Mouse (Mus musculus): ENCODE measurements around the gene Proser3. TPM values are rescaled to one million over a fixed set of nuclear protein-coding genes. Genes with fewer than 3 reads are reported as not detected.

Proser3 gene
- polyA plus RNA-seq, 2 experiments, result 9.4 to 31.8 TPM

DNA sequence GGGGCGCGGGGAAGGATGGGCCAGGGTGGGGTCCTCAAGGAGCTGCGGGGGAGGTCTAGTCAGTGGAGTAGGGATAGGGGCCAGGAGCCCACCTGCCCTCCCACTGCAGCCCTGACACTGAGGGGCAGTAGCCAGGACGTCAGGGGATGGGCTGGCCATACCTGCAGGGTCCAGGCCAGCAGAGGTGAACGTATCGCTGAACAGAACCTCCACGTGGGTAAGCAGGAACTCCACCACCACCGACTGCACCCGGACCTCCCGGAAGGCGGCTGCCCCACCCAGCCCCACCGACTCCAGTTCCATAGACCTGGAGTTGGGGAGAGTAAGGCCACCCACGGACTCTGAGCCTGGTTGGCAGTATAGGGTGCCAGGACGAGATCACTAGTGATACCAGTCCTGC, 25.1 kb downstream of the Proser3 start:
- no peak for ATAC-seq (ENCODE audit: low FRiP score, low read depth)

DNA sequence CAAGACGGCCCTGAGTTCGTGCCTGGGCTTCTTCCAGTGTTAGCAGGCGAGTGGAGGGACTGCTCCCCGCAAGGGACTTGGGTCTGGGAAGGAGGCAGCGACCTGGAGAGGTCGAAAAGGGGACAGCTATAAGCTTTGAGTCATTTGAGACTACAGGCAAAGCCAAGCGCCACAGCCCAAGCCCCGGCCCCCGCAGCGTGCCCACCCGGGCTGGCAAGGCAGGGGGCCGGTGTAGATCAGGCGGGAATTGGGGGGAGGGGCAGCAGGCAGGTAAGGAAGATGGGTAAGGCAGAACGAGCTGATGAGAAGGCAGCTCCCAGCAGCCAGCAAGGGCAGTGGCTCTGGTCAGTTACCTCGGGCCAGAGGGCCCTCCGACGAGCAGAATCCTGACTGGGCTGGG, 25.7 kb downstream of the Proser3 start:
- H3K36me3 ChIP-seq (ENCODE audit: control insufficient read depth, insufficient read depth, low read length), result peaks cover 74% of the 10 kb centered on the region
- H3K27me3 ChIP-seq (ENCODE audit: control insufficient read depth, insufficient read depth, low read length), result no peaks in the 10 kb centered on the region
- DNase-seq (ENCODE audit: low spot score), result no peak
- H3K9ac ChIP-seq (ENCODE audit: low read depth, low read length, severe bottlenecking), result peak overlapping the region; percentile 18; the same call in 1 of the 2 replicates
- peaks cover 8% of the 10 kb centered on the region; the same call in 1 of the 2 replicates for H3K4me1 ChIP-seq (ENCODE audit: control insufficient read depth, insufficient read depth, low read length)
- no peak for ATAC-seq (ENCODE audit: low FRiP score, low read depth)
- no peak for TF ChIP-seq POLR2A (IDR thresholded peaks at IDR 0.05; ENCODE audit: borderline replicate concordance, extremely low read depth, insufficient read depth, insufficient read length)
- H3K4me3 ChIP-seq (replicated peaks; ENCODE audit: low read length), result no peak overlapping the region
- H3K27ac ChIP-seq (replicated peaks; ENCODE audit: low read depth, low read length), result 0 out of 2 replicates have a peak overlapping the region, but pooled peaks have one; percentile 20
- H3K9me3 ChIP-seq (ENCODE audit: control insufficient read depth, low read length), result no peaks in the 10 kb centered on the region
- 26% methylated on average over 17 of the region's 17 CpGs for WGBS
- H3K4me2 ChIP-seq (replicated peaks; ENCODE audit: low read depth, low read length, severe bottlenecking), result peak overlapping the region; percentile 17; the same call in 1 of the 2 replicates

More for the DNA sequence above, 25.1 kb downstream of the Proser3 start:
- 90% methylated on average over 14 of the region's 14 CpGs for WGBS
- DNase-seq (ENCODE audit: low spot score), result no peak
- peaks cover 80% of the 10 kb centered on the region for H3K36me3 ChIP-seq (ENCODE audit: control insufficient read depth, insufficient read depth, low read length)
- H3K4me1 ChIP-seq (ENCODE audit: control insufficient read depth, insufficient read depth, low read length), result peaks cover 8% of the 10 kb centered on the region; the same call in 1 of the 2 replicates
- no peaks in the 10 kb centered on the region for H3K27me3 ChIP-seq (ENCODE audit: control insufficient read depth, insufficient read depth, low read length)
- H3K9me3 ChIP-seq (ENCODE audit: control insufficient read depth, low read length), result no peaks in the 10 kb centered on the region
- no peak for TF ChIP-seq POLR2A (IDR thresholded peaks at IDR 0.05; ENCODE audit: borderline replicate concordance, extremely low read depth, insufficient read depth, insufficient read length)
- no peak overlapping the region for H3K27ac ChIP-seq (replicated peaks; ENCODE audit: low read depth, low read length)
- no peak overlapping the region for H3K4me3 ChIP-seq (replicated peaks; ENCODE audit: low read length)
- H3K9ac ChIP-seq (ENCODE audit: low read depth, low read length, severe bottlenecking), result 0 out of 2 replicates have a peak overlapping the region, but pooled peaks have one; percentile 18
- H3K4me2 ChIP-seq (replicated peaks; ENCODE audit: low read depth, low read length, severe bottlenecking), result no peak overlapping the region

DNA sequence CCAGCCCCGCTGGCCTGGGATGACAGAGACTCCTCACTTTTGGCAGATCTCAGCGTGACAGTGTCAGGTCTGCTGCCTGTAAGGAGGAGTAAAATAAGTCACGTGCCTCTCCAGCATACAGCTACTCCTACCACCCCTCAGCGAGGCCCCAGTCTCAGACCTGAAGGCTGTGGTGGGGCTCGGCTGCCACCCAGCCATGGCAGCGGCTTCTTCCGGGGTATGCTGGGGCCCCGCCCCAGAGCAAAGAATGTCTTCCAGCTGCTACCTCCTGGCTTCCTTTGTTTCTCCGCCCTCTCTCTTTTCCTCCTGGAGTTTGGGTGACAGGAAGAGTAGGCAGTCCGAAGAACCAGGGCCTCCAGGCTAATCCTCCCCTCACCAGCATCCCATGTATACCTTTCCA, 26.1 kb downstream of the Proser3 start:
- H3K9me3 ChIP-seq (ENCODE audit: control insufficient read depth, low read length), result no peaks in the 10 kb centered on the region
- no peak overlapping the region for H3K9ac ChIP-seq (ENCODE audit: low read depth, low read length, severe bottlenecking)
- no peak for TF ChIP-seq POLR2A (IDR thresholded peaks at IDR 0.05; ENCODE audit: borderline replicate concordance, extremely low read depth, insufficient read depth, insufficient read length)
- DNase-seq (ENCODE audit: low spot score) (peak; percentile 46), ATAC-seq (ENCODE audit: low FRiP score, low read depth) (no peak; the same call in 1 of the 2 replicates)
- H3K4me1 ChIP-seq (ENCODE audit: control insufficient read depth, insufficient read depth, low read length), result peaks cover 8% of the 10 kb centered on the region; the same call in 1 of the 2 replicates
- H3K4me2 ChIP-seq (replicated peaks; ENCODE audit: low read depth, low read length, severe bottlenecking), result no peak overlapping the region; the same call in 1 of the 2 replicates
- H3K4me3 ChIP-seq (replicated peaks; ENCODE audit: low read length), result no peak overlapping the region
- no peaks in the 10 kb centered on the region for H3K27me3 ChIP-seq (ENCODE audit: control insufficient read depth, insufficient read depth, low read length)
- H3K36me3 ChIP-seq (ENCODE audit: control insufficient read depth, insufficient read depth, low read length), result peaks cover 71% of the 10 kb centered on the region
- WGBS, result 19% methylated on average over 10 of the region's 10 CpGs
- no peak overlapping the region for H3K27ac ChIP-seq (replicated peaks; ENCODE audit: low read depth, low read length)

DNA sequence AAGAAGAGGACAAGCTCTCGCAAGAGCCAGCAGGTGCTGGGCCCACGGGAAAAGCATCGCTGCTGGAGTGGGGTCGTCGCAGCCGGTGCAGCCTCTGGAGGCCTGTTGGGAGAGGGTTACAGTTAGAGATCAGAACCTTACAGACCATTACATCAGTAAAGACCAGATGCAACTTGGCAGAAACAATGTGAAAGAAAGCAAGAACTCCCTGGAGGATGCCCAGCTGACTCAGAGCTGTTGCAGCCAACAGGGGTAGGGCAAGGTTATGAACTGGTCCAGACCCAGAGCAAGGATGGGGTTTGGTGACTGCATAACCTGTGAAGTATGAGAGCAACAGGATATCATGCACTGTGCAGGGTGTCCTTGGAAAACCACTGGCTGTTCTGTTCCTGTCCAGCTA, 27.6 kb downstream of the Proser3 start:
- Histone ChIP-seq H3K36me3 (ENCODE audit: control insufficient read depth, insufficient read depth, low read length) (peaks cover 59% of the 10 kb centered on the region), H3K4me1 (ENCODE audit: control insufficient read depth, insufficient read depth, low read length) (peaks cover 8% of the 10 kb centered on the region; the same call in 1 of the 2 replicates), H3K4me2 (replicated peaks; ENCODE audit: low read depth, low read length, severe bottlenecking) (no peak overlapping the region), H3K9me3 (ENCODE audit: control insufficient read depth, low read length) (no peaks in the 10 kb centered on the region), H3K4me3 (replicated peaks; ENCODE audit: low read length) (no peak overlapping the region), H3K9ac (ENCODE audit: low read depth, low read length, severe bottlenecking) (no peak overlapping the region), H3K27ac (replicated peaks; ENCODE audit: low read depth, low read length) (no peak overlapping the region), H3K27me3 (ENCODE audit: control insufficient read depth, insufficient read depth, low read length) (no peaks in the 10 kb centered on the region)
- ATAC-seq (ENCODE audit: low FRiP score, low read depth), result no peak
- WGBS, result 71% methylated on average over 6 of the region's 6 CpGs
- DNase-seq (ENCODE audit: low spot score), result no peak
- TF ChIP-seq POLR2A (IDR thresholded peaks at IDR 0.05; ENCODE audit: borderline replicate concordance, extremely low read depth, insufficient read depth, insufficient read length), result no peak

DNA sequence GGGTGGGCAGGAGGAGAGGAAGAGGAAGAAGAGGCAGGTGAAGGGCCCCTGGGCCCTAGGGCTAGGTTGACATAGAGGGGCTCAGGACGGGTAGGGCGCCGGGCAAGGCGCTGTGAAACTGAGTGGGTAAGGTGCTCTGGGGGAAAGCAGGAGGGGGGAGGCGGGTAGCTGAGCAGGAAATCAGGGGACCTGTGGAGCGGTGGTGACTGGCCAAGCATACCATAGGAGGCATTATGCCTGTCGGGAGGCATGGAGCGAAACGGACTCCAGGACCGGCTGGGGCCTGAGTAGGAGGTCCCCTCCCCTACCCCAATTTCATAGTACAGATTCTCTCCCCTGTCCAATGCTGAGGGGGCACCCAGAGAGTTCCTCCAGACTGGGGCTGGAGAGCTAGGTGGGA, 29.2 kb downstream of the Proser3 start:
- no peak for DNase-seq (ENCODE audit: low spot score)
- peaks cover 8% of the 10 kb centered on the region; the same call in 1 of the 2 replicates for H3K4me1 ChIP-seq (ENCODE audit: control insufficient read depth, insufficient read depth, low read length)
- H3K9ac ChIP-seq (ENCODE audit: low read depth, low read length, severe bottlenecking), result no peak overlapping the region
- no peak overlapping the region for H3K4me3 ChIP-seq (replicated peaks; ENCODE audit: low read length)
- 83% methylated on average over 10 of the region's 10 CpGs for WGBS
- H3K9me3 ChIP-seq (ENCODE audit: control insufficient read depth, low read length), result no peaks in the 10 kb centered on the region
- no peak for TF ChIP-seq POLR2A (IDR thresholded peaks at IDR 0.05; ENCODE audit: borderline replicate concordance, extremely low read depth, insufficient read depth, insufficient read length)
- peaks cover 44% of the 10 kb centered on the region for H3K36me3 ChIP-seq (ENCODE audit: control insufficient read depth, insufficient read depth, low read length)
- no peaks in the 10 kb centered on the region for H3K27me3 ChIP-seq (ENCODE audit: control insufficient read depth, insufficient read depth, low read length)
- H3K4me2 ChIP-seq (replicated peaks; ENCODE audit: low read depth, low read length, severe bottlenecking), result no peak overlapping the region
- no peak overlapping the region for H3K27ac ChIP-seq (replicated peaks; ENCODE audit: low read depth, low read length)
- ATAC-seq (ENCODE audit: low FRiP score, low read depth), result no peak

All from limb, embryonic 14.5 days (tissue).